Mouse (Mus musculus) kidney, postnatal 0 days (tissue): Measurements from ENCODE around the gene Apba2. TPM values are rescaled to one million over a fixed set of nuclear protein-coding genes. Genes with fewer than 3 reads are reported as not detected.

Experiments used
- ATAC-seq: fragments of 200-750 bp; cut with Nextera tagmentation; replicated peaks from 2 replicates; pipeline ENCODE4 v1.8.0; 2017; ENCODE audit warnings: low read depth, moderate number of reproducible peaks, moderate TSS enrichment, moderate library complexity; ENCODE audit not compliant: low FRiP score
- DNase-seq: peaks from one replicate; pipeline ENCODE4 v3.0.0-alpha.2; 2016; ENCODE audit warnings: low spot score
- H3K27ac ChIP-seq: fragments of 300-500 bp; sonication (generic); 2 replicates; pipeline ENCODE4 v1.5.1; 2014; ENCODE audit warnings: mild to moderate bottlenecking
- H3K27me3 ChIP-seq: fragments of 300-500 bp; sonication (generic); 2 replicates; pipeline ENCODE4 v1.6.1; 2014; ENCODE audit warnings: low read length, mixed read lengths; ENCODE audit not compliant: insufficient read depth
- H3K36me3 ChIP-seq: fragments of 300-500 bp; sonication (generic); 2 replicates; pipeline ENCODE4 v1.6.1; 2014; ENCODE audit warnings: low read length, mixed read lengths; ENCODE audit not compliant: insufficient read depth
- H3K4me1 ChIP-seq: fragments of 300-500 bp; sonication (generic); replicated peaks from 2 replicates; pipeline ENCODE4 v1.6.1; 2014; ENCODE audit warnings: antibody characterized with exemption, low read length, mixed read lengths; ENCODE audit not compliant: insufficient read depth
- H3K4me2 ChIP-seq: fragments of 300-500 bp; sonication (generic); 2 replicates; pipeline ENCODE4 v1.6.1; 2014; ENCODE audit warnings: mild to moderate bottlenecking, low read length, moderate library complexity, mixed read lengths
- H3K4me3 ChIP-seq: fragments of 300-500 bp; sonication (generic); replicated peaks from 2 replicates; pipeline ENCODE4 v1.5.1; 2014; ENCODE audit warnings: low read depth, low read length
- H3K9ac ChIP-seq: fragments of 300-500 bp; sonication (generic); 2 replicates; pipeline ENCODE4 v1.6.1; 2014; ENCODE audit warnings: low read depth, low read length
- H3K9me3 ChIP-seq: fragments of 300-500 bp; sonication (generic); replicated peaks from 2 replicates; pipeline ENCODE4 v1.6.1; 2016; ENCODE audit warnings: low read length, inconsistent platforms, mixed read lengths
- CTCF ChIP-seq: IDR thresholded peaks from 2 replicates; pipeline ENCODE4 v1.5.1; 2016; ENCODE audit warnings: antibody characterized with exemption, low read depth, mild to moderate bottlenecking, moderate library complexity
- WGBS: fragments of 180-500 bp; shearing (Covaris S2); extraction: QIAGEN DNeasy Blood & Tissue Kit; methylation state at CpG from one replicate; pipeline ENCODE4 v1.1.7; 2014; 5-methylcytosine and 5-hydroxymethylcytosine counted together
- polyA plus RNA-seq: library from polyadenylated mRNA; unstranded; fragments of >200 nt; fragmentation: Nextera tagmentation; extraction: Ambion mirVana; gene quantifications from 2 replicates; pipeline ENCODE4 v1.2.1, GENCODE M21; 2015

Apba2 gene
- 1.7 and 1.9 TPM in 2 replicates for polyA plus RNA-seq

DNA sequence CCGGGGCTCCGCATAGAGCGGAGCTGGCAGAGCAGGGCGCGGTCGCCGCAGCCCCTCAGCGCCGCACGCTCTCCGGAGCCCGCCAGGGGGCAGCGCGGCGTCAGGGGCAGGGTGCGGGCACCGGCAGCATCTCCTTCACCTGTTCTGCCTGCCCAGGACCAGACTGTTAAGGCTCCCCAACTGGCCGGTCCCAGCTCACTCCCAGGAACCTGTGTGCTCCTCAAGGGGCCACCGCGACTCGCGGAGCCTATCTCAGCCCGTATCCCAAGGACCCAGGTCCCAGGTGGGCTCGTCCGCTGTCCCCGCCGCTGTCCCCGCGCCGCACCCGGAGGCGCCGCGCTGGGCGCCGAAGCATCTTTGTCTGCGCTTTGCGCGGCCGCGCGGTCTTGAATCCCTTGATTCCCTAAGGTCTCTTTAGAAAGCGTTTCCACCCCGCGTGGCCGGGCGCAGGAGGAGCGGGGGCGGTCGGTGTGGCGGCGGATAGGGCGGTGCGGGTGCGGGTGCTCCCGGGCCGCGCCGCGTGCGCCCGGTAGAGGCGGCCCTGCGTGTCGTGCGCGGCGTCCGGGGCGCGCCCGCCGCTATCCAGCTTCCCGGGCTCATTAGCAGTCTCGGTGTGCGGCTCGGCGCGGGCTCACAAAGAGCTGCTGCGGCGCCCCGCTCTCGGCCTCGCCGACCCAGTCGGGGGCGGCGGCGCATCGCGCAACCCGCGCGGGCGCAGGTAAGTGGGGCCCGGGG is at the start of gene Apba2:
Gene Apba2, plus strand, starts transcription at position 171 of the 735 bp plus-strand sequence.
- H3K4me1 ChIP-seq: 0 out of 2 replicates have a peak, but pooled peaks cover 4% of the 10 kb centered on the region
- peak within 1 kb of the TSS; percentile 89 for H3K4me2 ChIP-seq
- no peaks in the 10 kb centered on the region for H3K9me3 ChIP-seq
- H3K9ac ChIP-seq: peak within 1 kb of the TSS; percentile 31
- peak; percentile 65 for TF ChIP-seq CTCF
- H3K27ac ChIP-seq: no peak within 1 kb of the TSS
- WGBS: under 1% methylated on average over 83 of the region's 96 CpGs
- DNase-seq (peak; percentile 53), ATAC-seq (peak; percentile 74)
- peak within 1 kb of the TSS; percentile 50 for H3K4me3 ChIP-seq
- H3K36me3 ChIP-seq: no peaks in the 10 kb centered on the region
- peaks cover 31% of the 10 kb centered on the region for H3K27me3 ChIP-seq

DNA sequence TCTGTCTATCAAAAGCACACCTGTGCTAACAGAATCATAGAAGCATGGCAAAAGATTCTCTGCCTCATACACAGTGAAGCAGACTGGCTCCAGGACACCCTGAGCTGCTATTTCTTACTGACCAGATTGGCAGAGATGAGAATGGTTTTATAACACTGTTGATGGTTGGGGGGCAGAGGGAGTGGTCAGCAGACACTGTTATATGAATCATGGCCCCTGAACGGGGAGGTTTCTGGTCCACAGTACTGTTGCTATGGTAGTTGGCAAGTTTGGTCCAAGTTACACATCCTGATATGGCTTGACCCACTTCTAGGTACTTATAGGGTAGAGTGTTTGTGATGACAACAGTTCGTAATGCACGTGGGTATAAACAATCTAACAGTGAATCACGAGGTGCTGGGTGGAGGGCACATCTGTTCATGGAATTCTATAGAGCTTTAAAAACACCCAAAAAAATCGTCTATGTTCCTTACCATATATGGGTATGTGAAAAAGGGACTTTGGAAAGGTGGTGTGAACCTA is 49.6 kb upstream of the Apba2 start:
- H3K27ac ChIP-seq: no peak overlapping the region
- H3K27me3 ChIP-seq: no peaks in the 10 kb centered on the region
- DNase-seq (no peak), ATAC-seq (no peak)
- no peaks in the 10 kb centered on the region for H3K9me3 ChIP-seq
- no peak overlapping the region for H3K4me2 ChIP-seq
- WGBS: 81% methylated on average over 5 of the region's 5 CpGs
- H3K9ac ChIP-seq: no peak overlapping the region
- no peaks in the 10 kb centered on the region for H3K4me1 ChIP-seq
- H3K36me3 ChIP-seq: no peaks in the 10 kb centered on the region
- no peak for TF ChIP-seq CTCF
- H3K4me3 ChIP-seq: no peak overlapping the region

GRCm38 (mm10) chr7:64452471-64453222 is 48.9 kb upstream of the Apba2 start:
- no peak for TF ChIP-seq CTCF
- no peak for DNase-seq
- ATAC-seq: no peak
- no peak overlapping the region for H3K9ac ChIP-seq
- no peaks in the 10 kb centered on the region for H3K27me3 ChIP-seq
- WGBS: 70% methylated on average over 4 of the region's 4 CpGs
- H3K4me2 ChIP-seq: no peak overlapping the region
- no peak overlapping the region for H3K27ac ChIP-seq
- no peaks in the 10 kb centered on the region for H3K9me3 ChIP-seq
- H3K4me1 ChIP-seq: no peaks in the 10 kb centered on the region
- H3K36me3 ChIP-seq: no peaks in the 10 kb centered on the region
- no peak overlapping the region for H3K4me3 ChIP-seq

GRCm38 (mm10) chr7:64456176-64456575 is 45.3 kb upstream of the Apba2 start:
- 80% methylated on average over 4 of the region's 4 CpGs for WGBS
- DNase-seq: no peak

DNA sequence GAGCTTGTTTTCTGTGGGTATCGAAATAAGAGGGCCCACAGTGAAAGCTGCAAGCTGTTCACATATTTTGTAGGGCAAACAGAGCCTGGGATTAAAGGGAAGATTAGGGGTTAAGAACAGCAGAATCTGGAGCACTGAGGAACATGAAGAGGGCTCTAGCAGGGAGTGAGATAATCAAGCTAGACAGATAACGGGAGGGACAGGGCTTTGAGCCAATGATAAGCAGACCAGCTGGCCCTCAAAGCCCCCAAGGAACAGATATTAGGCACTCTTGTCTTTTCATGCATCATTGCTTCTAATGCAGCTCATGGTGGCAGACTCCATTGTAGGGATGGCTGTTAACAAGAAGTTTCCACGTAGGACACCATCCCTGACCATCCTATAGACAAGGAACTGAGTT is 44.8 kb upstream of the Apba2 start:
- Histone ChIP-seq H3K4me1 (no peaks in the 10 kb centered on the region), H3K4me3 (no peak overlapping the region), H3K36me3 (no peaks in the 10 kb centered on the region), H3K27me3 (no peaks in the 10 kb centered on the region), H3K9ac (no peak overlapping the region), H3K27ac (no peak overlapping the region), H3K9me3 (no peaks in the 10 kb centered on the region), H3K4me2 (no peak overlapping the region)
- TF ChIP-seq CTCF: no peak
- ATAC-seq (no peak), DNase-seq (no peak)
- WGBS: 68% methylated on average over 3 of the region's 3 CpGs

More at GRCm38 (mm10) chr7:64456176-64456575, 45.3 kb upstream of the Apba2 start:
- H3K4me3 ChIP-seq: no peak overlapping the region
- ATAC-seq: no peak
- no peak overlapping the region for H3K4me2 ChIP-seq
- no peaks in the 10 kb centered on the region for H3K27me3 ChIP-seq
- no peaks in the 10 kb centered on the region for H3K36me3 ChIP-seq
- H3K27ac ChIP-seq: no peak overlapping the region
- no peaks in the 10 kb centered on the region for H3K4me1 ChIP-seq
- no peak overlapping the region for H3K9ac ChIP-seq
- no peaks in the 10 kb centered on the region for H3K9me3 ChIP-seq
- no peak for TF ChIP-seq CTCF

DNA sequence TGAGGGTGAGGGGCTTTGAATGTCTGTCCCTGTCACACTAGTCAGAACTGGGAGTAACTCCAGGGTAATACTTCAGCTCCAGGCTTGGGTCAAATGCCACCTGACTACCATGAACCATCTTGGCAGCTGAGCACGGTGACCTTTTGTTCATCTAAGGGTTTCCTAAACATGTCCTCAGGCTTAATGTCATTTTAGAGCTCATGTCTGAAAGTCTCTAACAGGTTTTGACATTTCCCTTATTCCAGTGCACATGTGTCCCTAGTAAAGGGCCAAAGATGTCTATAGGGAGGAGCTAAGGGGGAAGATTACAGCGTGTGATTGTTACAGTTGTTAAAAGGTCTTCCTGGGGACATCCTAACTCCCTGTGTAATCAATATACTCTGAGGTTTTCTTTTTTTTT is 43.7 kb upstream of the Apba2 start:
- H3K9ac ChIP-seq: no peak overlapping the region
- no peaks in the 10 kb centered on the region for H3K36me3 ChIP-seq
- no peak for TF ChIP-seq CTCF
- H3K4me1 ChIP-seq: no peaks in the 10 kb centered on the region
- no peak overlapping the region for H3K4me3 ChIP-seq
- H3K27me3 ChIP-seq: no peaks in the 10 kb centered on the region
- H3K4me2 ChIP-seq: no peak overlapping the region
- WGBS: 85% methylated on average over 2 of the region's 2 CpGs
- no peaks in the 10 kb centered on the region for H3K9me3 ChIP-seq
- no peak overlapping the region for H3K27ac ChIP-seq
- ATAC-seq: no peak
- DNase-seq: no peak
